Comparison of ENCODE assay signal across 27 mouse cellular contexts in the genomic region with DNA sequence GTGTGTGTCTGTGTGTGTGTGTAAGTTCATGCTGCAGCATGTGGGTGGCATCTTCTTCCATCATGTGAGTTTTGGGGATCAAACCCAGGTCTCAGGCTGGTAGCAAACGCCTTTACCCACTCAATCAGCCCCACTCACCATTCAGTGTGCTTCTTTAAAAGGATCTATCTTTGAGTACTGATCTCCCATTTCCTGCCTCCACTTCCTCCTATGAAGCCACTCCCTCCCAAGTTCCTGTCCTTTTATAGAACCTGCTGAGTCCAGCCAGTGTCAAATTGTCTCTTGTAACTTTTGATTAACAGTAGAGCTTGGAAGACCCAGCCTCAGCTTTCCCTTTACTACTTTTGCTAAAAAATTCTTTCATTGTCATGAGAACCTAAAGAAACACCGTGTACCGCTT.
DNase-seq lines count a peak whose midpoint lies in the region; ATAC-seq and TF ChIP-seq lines count a peak whose summit lies in the region.
"Had no signal": no experiment of that assay in that cellular context is flagged by ENCODE, and none has a peak within 500 bp of the region (broad histone marks: within the 10 kb centered on the region; RNA-seq: fewer than 3 reads in every experiment).

No protein-coding gene starts in this region.

- TF ChIP-seq EP300 in MEL (IDR thresholded peaks at IDR 0.05; ENCODE audit: low read depth in 1 of 2, low read length in 2 of 2): no peak

- no peaks in the 10 kb centered on the region for H3K9me3 ChIP-seq in kidney, postnatal 0 days (replicated peaks; ENCODE audit: low read length)
- H3K9me3 ChIP-seq in MEL (replicated peaks; ENCODE audit: insufficient read depth, low read length): no peaks in the 10 kb centered on the region
- H3K9me3 ChIP-seq in liver, embryonic 12.5 days (replicated peaks): no peaks in the 10 kb centered on the region; the same call in 1 of the 2 replicates
- H3K9me3 ChIP-seq: embryonic facial prominence, embryonic 13.5 days; embryonic facial prominence, embryonic 15.5 days; forebrain, embryonic 10.5 days; forebrain, embryonic 12.5 days had no signal

- 74% methylated on average over 3 of the region's 3 CpGs for WGBS in kidney, postnatal 0 days
- WGBS in liver, embryonic 12.5 days (ENCODE audit: insufficient replicate concordance): 53% methylated on average over 3 of the region's 3 CpGs

- TF ChIP-seq RAD21 in MEL (IDR thresholded peaks at IDR 0.05; ENCODE audit: low read depth, low read length): no peak

- TF ChIP-seq POLR2A in MEL (IDR thresholded peaks at IDR 0.05; ENCODE audit: control insufficient read depth in 1 of 2, insufficient read depth in 1 of 2, low read depth in 1 of 2, low read length in 2 of 2, poor library complexity in 1 of 2): no peak

- no peak overlapping the region for H3K4me3 ChIP-seq in kidney, postnatal 0 days (replicated peaks; ENCODE audit: low read depth, low read length)
- H3K4me3 ChIP-seq in MEL (ENCODE audit: control insufficient read depth in 1 of 2, insufficient read depth in 1 of 2, low read depth in 2 of 2, low read length in 2 of 2): no peak overlapping the region
- no peak overlapping the region for H3K4me3 ChIP-seq in liver, embryonic 12.5 days
- H3K4me3 ChIP-seq: embryonic facial prominence, embryonic 13.5 days; embryonic facial prominence, embryonic 15.5 days; erythroblast, embryonic 14.5 days; forebrain, embryonic 10.5 days; forebrain, embryonic 12.5 days had no signal

- H3K9ac ChIP-seq in kidney, postnatal 0 days (ENCODE audit: low read depth, low read length): no peak overlapping the region
- H3K9ac ChIP-seq in MEL (ENCODE audit: control insufficient read depth, low read depth, low read length, poor library complexity, severe bottlenecking): no peak overlapping the region
- H3K9ac ChIP-seq in liver, embryonic 12.5 days: no peak overlapping the region
- H3K9ac ChIP-seq: embryonic facial prominence, embryonic 13.5 days; embryonic facial prominence, embryonic 15.5 days; forebrain, embryonic 12.5 days had no signal

- no peak for TF ChIP-seq CTCF in kidney, postnatal 0 days (IDR thresholded peaks at IDR 0.05; ENCODE audit: low read depth)
- no peak for TF ChIP-seq CTCF in MEL (IDR thresholded peaks at IDR 0.05 in 2 of 3, conservative IDR thresholded peaks at IDR 0.05 in 1 of 3; ENCODE audit: control insufficient read depth in 1 of 3, insufficient read depth in 1 of 3, low read depth in 2 of 3, low read length in 3 of 3, poor library complexity in 1 of 3, severe bottlenecking in 1 of 3)

- no peak overlapping the region for H3K27ac ChIP-seq in kidney, postnatal 0 days
- H3K27ac ChIP-seq in MEL (ENCODE audit: control insufficient read depth, low read depth, low read length): no peak overlapping the region
- no peak overlapping the region for H3K27ac ChIP-seq in liver, embryonic 12.5 days
- H3K27ac ChIP-seq: embryonic facial prominence, embryonic 13.5 days; embryonic facial prominence, embryonic 15.5 days; forebrain, embryonic 10.5 days; forebrain, embryonic 12.5 days had no signal

- H3K4me2 ChIP-seq in kidney, postnatal 0 days (ENCODE audit: low read length): no peak overlapping the region
- H3K4me2 ChIP-seq in liver, embryonic 12.5 days: no peak overlapping the region
- H3K4me2 ChIP-seq: embryonic facial prominence, embryonic 13.5 days; embryonic facial prominence, embryonic 15.5 days; forebrain, embryonic 12.5 days had no signal

- no peaks in the 10 kb centered on the region for H3K27me3 ChIP-seq in kidney, postnatal 0 days (ENCODE audit: insufficient read depth, low read length)
- H3K27me3 ChIP-seq in MEL (ENCODE audit: control insufficient read depth in 1 of 2, insufficient read depth in 2 of 2, low read length in 2 of 2): no peaks in the 10 kb centered on the region
- H3K27me3 ChIP-seq in liver, embryonic 12.5 days (replicated peaks): no peaks in the 10 kb centered on the region
- H3K27me3 ChIP-seq: CH12.LX; embryonic facial prominence, embryonic 13.5 days; embryonic facial prominence, embryonic 15.5 days; forebrain, embryonic 12.5 days had no signal

- no peaks in the 10 kb centered on the region for H3K36me3 ChIP-seq in kidney, postnatal 0 days (ENCODE audit: insufficient read depth, low read length)
- H3K36me3 ChIP-seq in MEL (ENCODE audit: control insufficient read depth in 1 of 2, insufficient read depth in 2 of 2, low read length in 2 of 2): no peaks in the 10 kb centered on the region
- H3K36me3 ChIP-seq in liver, embryonic 12.5 days: no peaks in the 10 kb centered on the region
- H3K36me3 ChIP-seq: embryonic facial prominence, embryonic 13.5 days; embryonic facial prominence, embryonic 15.5 days; forebrain, embryonic 10.5 days; forebrain, embryonic 12.5 days; G1E had no signal

- no peaks in the 10 kb centered on the region for H3K4me1 ChIP-seq in kidney, postnatal 0 days (replicated peaks; ENCODE audit: insufficient read depth, low read length)
- no peaks in the 10 kb centered on the region for H3K4me1 ChIP-seq in MEL (ENCODE audit: control insufficient read depth in 1 of 2, insufficient read depth in 2 of 2, low read length in 2 of 2)
- no peaks in the 10 kb centered on the region for H3K4me1 ChIP-seq in liver, embryonic 12.5 days
- H3K4me1 ChIP-seq: embryonic facial prominence, embryonic 13.5 days; embryonic facial prominence, embryonic 15.5 days had no signal

- no peak for ATAC-seq in kidney, postnatal 0 days (replicated peaks; ENCODE audit: low FRiP score, low read depth)
- no peak for ATAC-seq in liver, embryonic 12.5 days
- ATAC-seq: CD4-positive, CD25-positive, alpha-beta regulatory T cell, adult 4 months; forebrain, embryonic 14.5 days; forebrain, embryonic 16.5 days had no signal

- no peaks in the 10 kb centered on the region for H3K79me2 ChIP-seq in MEL (ENCODE audit: control insufficient read depth, insufficient read depth, low read length, poor library complexity)

- DNase-seq in kidney, postnatal 0 days (ENCODE audit: low spot score): peak; percentile 12
- DNase-seq in kidney, adult 8-10 months: no peak
- DNase-seq in MEL (ENCODE audit: low read depth, low spot score): peak; percentile 3
- DNase-seq in ZHBTc4 (ENCODE audit: low read depth, low spot score): peak; percentile 61
- no peak for DNase-seq in layer of hippocampus, adult 11-12 months (ENCODE audit: low spot score)
- DNase-seq: adrenal gland, adult 2 months; adrenal gland, postnatal 10 days; adrenal gland, postnatal 25 days; B cell, adult 2 months; cerebellum, adult 11 months; cerebellum, adult 18-20 months; cerebellum, adult 8-10 months; cerebellum, adult 9-11 months; cerebellum, postnatal 14 days; cerebellum, postnatal 36 days; embryo, embryonic 11 days had no signal

TF ChIP-seq in MEL, 35 proteins besides CTCF, POLR2A, EP300 and RAD21:
- TF ChIP-seq CHD1 (IDR thresholded peaks at IDR 0.05; ENCODE audit: low read depth, low read length) (no peak), MAZ (IDR thresholded peaks at IDR 0.05; ENCODE audit: low read depth, low read length) (no peak), MYC (IDR thresholded peaks at IDR 0.05; ENCODE audit: low read depth, low read length) (no peak), MAX (IDR thresholded peaks at IDR 0.05; ENCODE audit: low read length) (no peak), SMC3 (IDR thresholded peaks at IDR 0.05; ENCODE audit: low read depth, low read length) (no peak), GABPA (IDR thresholded peaks at IDR 0.05; ENCODE audit: low read depth, low read length) (no peak), BHLHE40 (IDR thresholded peaks at IDR 0.05; ENCODE audit: borderline replicate concordance, low read depth, low read length) (no peak), ETS1 (IDR thresholded peaks at IDR 0.05; ENCODE audit: low read depth, low read length) (no peak), NRF1 (IDR thresholded peaks at IDR 0.05; ENCODE audit: insufficient read depth, low read depth, low read length, poor library complexity, severe bottlenecking) (no peak), ZMIZ1 (IDR thresholded peaks at IDR 0.05; ENCODE audit: low read depth, low read length) (no peak), ZNF384 (IDR thresholded peaks at IDR 0.05; ENCODE audit: low read depth, low read length) (no peak), ZKSCAN1 (IDR thresholded peaks at IDR 0.05; ENCODE audit: low read depth, low read length) (no peak), CHD2 (IDR thresholded peaks at IDR 0.05; ENCODE audit: low read length) (no peak), MAFK (IDR thresholded peaks at IDR 0.05; ENCODE audit: borderline replicate concordance, low read depth, low read length) (no peak), E2F4 (IDR thresholded peaks at IDR 0.05; ENCODE audit: borderline replicate concordance, low read depth, low read length) (no peak), TBP (IDR thresholded peaks at IDR 0.05; ENCODE audit: low read depth, low read length) (no peak), TAL1 (IDR thresholded peaks at IDR 0.05; ENCODE audit: low read length) (no peak), SIN3A (IDR thresholded peaks at IDR 0.05; ENCODE audit: low read length) (no peak), USF2 (IDR thresholded peaks at IDR 0.05; ENCODE audit: borderline replicate concordance in 1 of 2, insufficient read depth in 1 of 2, low read depth in 1 of 2, low read length in 2 of 2) (no peak)

Comparison
In these comparisons a context has a peak if more than half of its experiments do, and no peak if none do; other contexts are left out.
1. DNase-seq: peak in kidney, postnatal 0 days (single experiment), MEL (single experiment) and ZHBTc4 (single experiment); none in kidney, adult 8-10 months (0 of 2) and layer of hippocampus, adult 11-12 months (single experiment).